Mouse (Mus musculus) liver, embryonic 14.5 days (tissue): ENCODE data around the gene Hrk. TPM values are rescaled to one million over a fixed set of nuclear protein-coding genes. Genes with fewer than 3 reads are reported as not detected.

Experiments used
- ATAC-seq: fragments of 200-750 bp; cut with Nextera tagmentation; 2 replicates; pipeline ENCODE4 v1.8.0; 2017; ENCODE audit warnings: moderate number of reproducible peaks, mild to moderate bottlenecking, moderate library complexity; ENCODE audit not compliant: insufficient read depth
- DNase-seq, 3 experiments: peaks; one replicate each; pipeline ENCODE4 v3.0.0-alpha.2; 2012 to 2013; ENCODE audit warnings: low read depth in 3 of 3, low spot score in 3 of 3
- H3K27ac ChIP-seq: fragments of 300-500 bp; sonication (generic); 2 replicates; pipeline ENCODE4 v1.5.1; 2014; ENCODE audit warnings: moderate library complexity, mild to moderate bottlenecking, control low read depth, inconsistent platforms
- H3K27me3 ChIP-seq: fragments of 300-500 bp; sonication (generic); 2 replicates; pipeline ENCODE4 v1.6.1; 2014; ENCODE audit warnings: mild to moderate bottlenecking, low read length, moderate library complexity; ENCODE audit not compliant: control insufficient read depth, insufficient read depth
- H3K36me3 ChIP-seq: fragments of 300-500 bp; sonication (generic); replicated peaks from 2 replicates; pipeline ENCODE4 v1.6.1; 2014; ENCODE audit warnings: low read depth; ENCODE audit not compliant: control insufficient read depth, insufficient read depth
- H3K4me1 ChIP-seq, 2 experiments: fragments of 200-500 bp in 1 of 2; fragments of 300-500 bp in 1 of 2; sonication (generic) in 1 of 2; replicated peaks; 2 replicates each; pipeline ENCODE4 v1.6.1; 2012 to 2014; ENCODE audit warnings: antibody characterized with exemption in 1 of 2, inconsistent platforms in 1 of 2, low read length in 1 of 2; ENCODE audit not compliant: control insufficient read depth in 2 of 2, insufficient read depth in 2 of 2
- H3K4me2 ChIP-seq: fragments of 300-500 bp; sonication (generic); 2 replicates; pipeline ENCODE4 v1.6.1; 2014; ENCODE audit warnings: low read depth, mild to moderate bottlenecking, control low read depth, moderate library complexity
- H3K4me3 ChIP-seq, 2 experiments: fragments of 200-500 bp in 1 of 2; fragments of 300-500 bp in 1 of 2; sonication (generic) in 1 of 2; 2 replicates each; pipeline ENCODE4 v1.5.1; 2012 to 2014; ENCODE audit warnings: low read depth in 2 of 2, low read length in 2 of 2, mild to moderate bottlenecking in 2 of 2, control low read depth in 1 of 2, inconsistent platforms in 1 of 2, moderate library complexity in 1 of 2; ENCODE audit not compliant: insufficient read depth in 1 of 2
- H3K9ac ChIP-seq: fragments of 300-500 bp; sonication (generic); replicated peaks from 2 replicates; pipeline ENCODE4 v1.6.1; 2014; ENCODE audit warnings: mild to moderate bottlenecking, control low read depth, moderate library complexity
- H3K9me3 ChIP-seq: fragments of 300-500 bp; sonication (generic); 2 replicates; pipeline ENCODE4 v1.6.1; 2016; ENCODE audit warnings: low read length, mixed read lengths; ENCODE audit not compliant: control insufficient read depth
- CTCF ChIP-seq: IDR thresholded peaks from 2 replicates; pipeline ENCODE4 v1.5.1; 2016; ENCODE audit warnings: antibody characterized with exemption, low read depth, control low read depth
- EP300 ChIP-seq: IDR thresholded peaks from 2 replicates; pipeline ENCODE4 v1.6.1; 2016; ENCODE audit warnings: antibody characterized with exemption, low read depth
- WGBS: fragments of 180-500 bp; shearing (Covaris S2); extraction: QIAGEN DNeasy Blood & Tissue Kit; methylation state at CpG from one replicate; pipeline ENCODE4 v1.1.7; 2014; ENCODE audit not compliant: insufficient replicate concordance; 5-methylcytosine and 5-hydroxymethylcytosine counted together
- polyA plus RNA-seq, 2 experiments: library from polyadenylated mRNA; depleted of rRNA in 1 of 2; stranded (reverse) in 1 of 2; unstranded in 1 of 2; fragments of >200 nt; fragmentation: Nextera tagmentation in 1 of 2; extraction: Ambion mirVana in 1 of 2; gene quantifications; 2 replicates each; pipeline versions ENCODE4 v1.2.1 to v1.2.3; 2012 to 2014

The Hrk gene
- polyA plus RNA-seq, 2 experiments = 0.02 TPM; not detected in 1

GRCm38 (mm10) chr5:118145458-118145857 lies 19.0 kb upstream of the Hrk start:
- no peak overlapping the region for H3K4me2 ChIP-seq
- peaks cover 5% of the 10 kb centered on the region; the same call in 1 of the 2 replicates for H3K36me3 ChIP-seq
- DNase-seq = no peak
- H3K9me3 ChIP-seq = no peaks in the 10 kb centered on the region
- TF ChIP-seq CTCF (no peak), EP300 (no peak)
- H3K4me1 ChIP-seq = no peaks in the 10 kb centered on the region
- WGBS = 76% methylated on average over 3 of the region's 3 CpGs
- no peak overlapping the region for H3K4me3 ChIP-seq
- no peak for ATAC-seq
- no peaks in the 10 kb centered on the region for H3K27me3 ChIP-seq
- no peak overlapping the region for H3K27ac ChIP-seq
- no peak overlapping the region for H3K9ac ChIP-seq

- Histone ChIP-seq H3K27ac (no peak overlapping the region), H3K4me1 (no peaks in the 10 kb centered on the region), H3K4me2 (no peak overlapping the region), H3K27me3 (no peaks in the 10 kb centered on the region), H3K9ac (no peak overlapping the region), H3K36me3 (peaks cover 5% of the 10 kb centered on the region; the same call in 1 of the 2 replicates), H3K4me3 (no peak overlapping the region), H3K9me3 (no peaks in the 10 kb centered on the region)
- no peak for ATAC-seq
- 77% methylated on average over 15 of the region's 15 CpGs for WGBS
- no peak for DNase-seq
- TF ChIP-seq EP300 (no peak), CTCF (no peak)
These were observed 18.3 kb upstream of the Hrk start for GRCm38 (mm10) chr5:118145999-118146679.

- Histone ChIP-seq H3K4me3 (no peak overlapping the region), H3K27me3 (no peaks in the 10 kb centered on the region), H3K4me1 (no peaks in the 10 kb centered on the region), H3K9me3 (no peaks in the 10 kb centered on the region), H3K36me3 (no peaks in the 10 kb centered on the region), H3K9ac (no peak overlapping the region), H3K4me2 (no peak overlapping the region), H3K27ac (no peak overlapping the region)
- WGBS = 67% methylated on average over 10 of the region's 10 CpGs
- no peak for ATAC-seq
- no peak for DNase-seq
- TF ChIP-seq CTCF = no peak
- TF ChIP-seq EP300 = no peak
These were observed 17.2 kb upstream of the Hrk start for GRCm38 (mm10) chr5:118147264-118147663.

GRCm38 (mm10) chr5:118149711-118150110 lies 14.7 kb upstream of the Hrk start:
- DNase-seq (no peak), ATAC-seq (no peak)
- Histone ChIP-seq H3K27me3 (no peaks in the 10 kb centered on the region), H3K36me3 (no peaks in the 10 kb centered on the region), H3K4me2 (no peak overlapping the region), H3K27ac (no peak overlapping the region), H3K9me3 (no peaks in the 10 kb centered on the region), H3K9ac (no peak overlapping the region), H3K4me1 (peaks cover 4 to 5% of the 10 kb centered on the region in 2 experiments; a peak in 1 of 4 replicates), H3K4me3 (no peak overlapping the region)
- 66% methylated on average over 3 of the region's 3 CpGs for WGBS
- TF ChIP-seq EP300 = no peak
- TF ChIP-seq CTCF = no peak

GRCm38 (mm10) chr5:118154839-118155564 lies 9.4 kb upstream of the Hrk start, which contains the start of gene Fbxw8:
Gene Fbxw8, minus strand, starts transcription at chr5:118155464.
- TF ChIP-seq EP300 (no peak), CTCF (no peak)

More at GRCm38 (mm10) chr5:118154839-118155564, 9.4 kb upstream of the Hrk start, which contains the start of gene Fbxw8:
- under 1% methylated on average over 58 of the region's 67 CpGs for WGBS
- Histone ChIP-seq H3K4me1 (peaks cover 4 to 18% of the 10 kb centered on the region in 2 experiments; a peak in 2 of 4 replicates), H3K4me3 (peak within 1 kb of the TSS; percentile 88 to 97), H3K36me3 (no peaks in the 10 kb centered on the region), H3K27me3 (no peaks in the 10 kb centered on the region), H3K4me2 (peak within 1 kb of the TSS; percentile 77), H3K9me3 (no peaks in the 10 kb centered on the region), H3K27ac (no peak within 1 kb of the TSS), H3K9ac (peak within 1 kb of the TSS; percentile 79)
- peak; percentile 65 to 72 (median 70) for DNase-seq
- ATAC-seq = peak; percentile 81
